Mouse (Mus musculus) megakaryocyte, embryonic 14.5 days (primary cell): ENCODE measurements around the gene Auts2. TPM values are rescaled to one million over a fixed set of nuclear protein-coding genes. Genes with fewer than 3 reads are reported as not detected.

Experiments used
- H3K27me3 ChIP-seq: replicated peaks from 2 replicates; pipeline ENCODE3; 2012; ENCODE audit warnings: inconsistent platforms
- H3K36me3 ChIP-seq: replicated peaks from 2 replicates; pipeline ENCODE3; 2012; ENCODE audit warnings: low read length, inconsistent platforms, mixed read lengths
- H3K4me1 ChIP-seq: 2 replicates; pipeline ENCODE4 v1.6.1; 2012; ENCODE audit warnings: inconsistent platforms
- H3K4me3 ChIP-seq: replicated peaks from 2 replicates; pipeline ENCODE3; 2012; ENCODE audit warnings: moderate library complexity, mild to moderate bottlenecking, inconsistent platforms
- H3K9me3 ChIP-seq: 2 replicates; pipeline ENCODE4 v1.6.1; 2012; ENCODE audit warnings: inconsistent platforms
- FLI1 ChIP-seq: IDR thresholded peaks from 2 replicates; pipeline ENCODE4 v1.6.1; 2012; ENCODE audit warnings: low read length, inconsistent platforms, mixed read lengths
- GATA1 ChIP-seq: IDR thresholded peaks from 3 replicates; pipeline ENCODE4 v1.6.1; 2012; ENCODE audit warnings: mixed read lengths, low read length, inconsistent platforms, borderline replicate concordance
- polyA plus RNA-seq: library from polyadenylated mRNA; stranded (reverse); fragments of >175 nt; gene quantifications from 2 replicates; pipeline ENCODE4 v1.2.3, GENCODE M21; 2012; ENCODE audit warnings: low replicate concordance; ENCODE audit not compliant: insufficient read depth

Auts2 gene
- polyA plus RNA-seq, 1 experiment = 4.0 TPM

- Histone ChIP-seq H3K36me3 (no peaks in the 10 kb centered on the region), H3K9me3 (peaks cover 18% of the 10 kb centered on the region), H3K27me3 (peaks cover 17% of the 10 kb centered on the region), H3K4me1 (no peaks in the 10 kb centered on the region), H3K4me3 (no peak overlapping the region)
- TF ChIP-seq FLI1 (no peak), GATA1 (no peak)
These were observed 898.8 kb downstream of the Auts2 start for GRCm38 (mm10) chr5:131644331-131644730.

GRCm38 (mm10) chr5:131643176-131644174, 899.7 kb downstream of the Auts2 start:
- TF ChIP-seq GATA1 (no peak), FLI1 (no peak)
- H3K9me3 ChIP-seq = peaks cover 18% of the 10 kb centered on the region
- no peaks in the 10 kb centered on the region for H3K36me3 ChIP-seq
- no peaks in the 10 kb centered on the region for H3K4me1 ChIP-seq
- H3K27me3 ChIP-seq = peaks cover 17% of the 10 kb centered on the region
- H3K4me3 ChIP-seq = no peak overlapping the region

- Histone ChIP-seq H3K27me3 (peaks cover 16% of the 10 kb centered on the region), H3K4me1 (no peaks in the 10 kb centered on the region), H3K9me3 (peaks cover 18% of the 10 kb centered on the region), H3K36me3 (no peaks in the 10 kb centered on the region), H3K4me3 (no peak overlapping the region)
- TF ChIP-seq GATA1 = no peak
- TF ChIP-seq FLI1 = no peak
These were observed 900.4 kb downstream of the Auts2 start for GRCm38 (mm10) chr5:131642752-131643151.

GRCm38 (mm10) chr5:131636431-131636830, 906.7 kb downstream of the Auts2 start:
- TF ChIP-seq GATA1 = no peak
- TF ChIP-seq FLI1 = no peak
- Histone ChIP-seq H3K4me3 (no peak overlapping the region), H3K4me1 (no peaks in the 10 kb centered on the region), H3K36me3 (no peaks in the 10 kb centered on the region), H3K27me3 (peaks cover 3% of the 10 kb centered on the region), H3K9me3 (peaks cover 21% of the 10 kb centered on the region)

GRCm38 (mm10) chr5:131634731-131635130, 908.4 kb downstream of the Auts2 start:
- H3K27me3 ChIP-seq = peaks cover 5% of the 10 kb centered on the region
- TF ChIP-seq GATA1 = no peak
- TF ChIP-seq FLI1 = no peak
- peaks cover 23% of the 10 kb centered on the region for H3K9me3 ChIP-seq
- no peaks in the 10 kb centered on the region for H3K4me1 ChIP-seq
- H3K4me3 ChIP-seq = no peak overlapping the region
- no peaks in the 10 kb centered on the region for H3K36me3 ChIP-seq

GRCm38 (mm10) chr5:131631998-131632379, 911.2 kb downstream of the Auts2 start:
- TF ChIP-seq FLI1 = no peak
- TF ChIP-seq GATA1 = no peak
- H3K36me3 ChIP-seq = no peaks in the 10 kb centered on the region
- no peak overlapping the region for H3K4me3 ChIP-seq
- H3K27me3 ChIP-seq = peaks cover 11% of the 10 kb centered on the region
- peaks cover 22% of the 10 kb centered on the region for H3K9me3 ChIP-seq
- no peaks in the 10 kb centered on the region; the same call in 1 of the 2 replicates for H3K4me1 ChIP-seq

GRCm38 (mm10) chr5:131631038-131631997, 911.8 kb downstream of the Auts2 start:
- Histone ChIP-seq H3K27me3 (peaks cover 13% of the 10 kb centered on the region), H3K4me3 (no peak overlapping the region), H3K36me3 (no peaks in the 10 kb centered on the region), H3K4me1 (peaks cover 6% of the 10 kb centered on the region; the same call in 1 of the 2 replicates), H3K9me3 (peaks cover 16% of the 10 kb centered on the region)
- TF ChIP-seq FLI1 (no peak), GATA1 (no peak)

- no peak overlapping the region for H3K4me3 ChIP-seq
- peaks cover 6% of the 10 kb centered on the region; the same call in 1 of the 2 replicates for H3K4me1 ChIP-seq
- peaks cover 16% of the 10 kb centered on the region for H3K9me3 ChIP-seq
- peaks cover 15% of the 10 kb centered on the region for H3K27me3 ChIP-seq
- no peaks in the 10 kb centered on the region for H3K36me3 ChIP-seq
- TF ChIP-seq FLI1 = no peak
These were observed 912.6 kb downstream of the Auts2 start for GRCm38 (mm10) chr5:131630577-131630976.

- peaks cover 55% of the 10 kb centered on the region for H3K27me3 ChIP-seq
- peaks cover 20% of the 10 kb centered on the region for H3K9me3 ChIP-seq
- H3K36me3 ChIP-seq = no peaks in the 10 kb centered on the region
- peaks cover 10% of the 10 kb centered on the region for H3K4me1 ChIP-seq
- H3K4me3 ChIP-seq = peak overlapping the region; percentile 80
- TF ChIP-seq GATA1 = no peak
- TF ChIP-seq FLI1 = no peak
These were observed 926.8 kb downstream of the Auts2 start for GRCm38 (mm10) chr5:131616113-131616876.
